Mouse (Mus musculus): Measurements from ENCODE around the gene Gne. TPM values are rescaled to one million over a fixed set of nuclear protein-coding genes. Genes with fewer than 3 reads are reported as not detected.
A peak's percentile ranks its signal among the peaks of the same experiment; 100 is the strongest.

Gene Gne
- total RNA-seq (2017): 22.9 and 23.8 TPM in 2 replicates

GRCm38 (mm10) chr4:44083945-44084344 is at the start of gene Gne:
Gne (minus strand) TSS chr4:44084177.
- ATAC-seq (ENCODE audit: extremely low read depth, insufficient number of reproducible peaks, low FRiP score, poor library complexity, severe bottlenecking): 0 out of 2 replicates have a peak, but pooled peaks have one; percentile 1

- ATAC-seq (ENCODE audit: extremely low read depth, insufficient number of reproducible peaks, low FRiP score, poor library complexity, severe bottlenecking): peak; percentile 44; the same call in 1 of the 2 replicates
Measured at GRCm38 (mm10) chr4:44126805-44127204, 42.8 kb upstream of the Gne start.

DNA sequence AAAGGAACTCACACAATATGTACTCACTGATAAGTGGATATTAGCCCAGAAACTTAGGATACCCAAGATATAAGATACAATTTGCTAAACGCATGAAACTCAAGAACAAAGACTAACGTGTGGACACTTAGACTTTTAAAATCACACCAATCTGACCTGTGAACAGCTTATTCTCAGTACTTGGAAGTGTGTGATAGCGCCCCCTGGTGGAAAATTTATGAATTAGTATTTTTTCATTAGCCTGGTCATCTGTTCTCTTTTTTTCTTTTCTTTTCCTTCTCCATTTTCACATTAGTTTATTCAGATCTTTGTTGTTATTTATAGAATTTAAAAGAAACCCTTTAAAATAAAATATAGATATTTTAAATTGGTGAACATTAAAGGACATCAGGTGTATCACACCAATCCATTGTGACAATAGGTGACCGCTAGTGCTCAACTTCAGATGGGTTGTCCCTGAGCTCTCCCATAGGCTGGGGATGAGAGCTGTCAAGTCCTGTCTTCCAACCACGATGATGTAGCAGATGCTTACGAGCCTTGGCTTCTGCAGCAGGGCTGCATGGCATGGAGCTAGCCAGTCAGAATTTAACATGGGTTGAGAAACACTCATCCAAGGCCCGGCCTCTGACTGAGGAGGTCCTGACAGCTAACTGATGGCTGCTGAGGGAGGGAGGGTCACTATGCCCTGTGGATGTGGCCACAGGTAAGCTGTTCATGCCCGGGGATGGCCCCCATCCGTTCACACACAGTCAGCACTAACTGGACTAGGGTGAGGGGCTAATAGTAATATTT is 35.6 kb upstream of the Gne start:
- peak; percentile 59; the same call in 1 of the 2 replicates for ATAC-seq (ENCODE audit: extremely low read depth, insufficient number of reproducible peaks, low FRiP score, poor library complexity, severe bottlenecking)

DNA sequence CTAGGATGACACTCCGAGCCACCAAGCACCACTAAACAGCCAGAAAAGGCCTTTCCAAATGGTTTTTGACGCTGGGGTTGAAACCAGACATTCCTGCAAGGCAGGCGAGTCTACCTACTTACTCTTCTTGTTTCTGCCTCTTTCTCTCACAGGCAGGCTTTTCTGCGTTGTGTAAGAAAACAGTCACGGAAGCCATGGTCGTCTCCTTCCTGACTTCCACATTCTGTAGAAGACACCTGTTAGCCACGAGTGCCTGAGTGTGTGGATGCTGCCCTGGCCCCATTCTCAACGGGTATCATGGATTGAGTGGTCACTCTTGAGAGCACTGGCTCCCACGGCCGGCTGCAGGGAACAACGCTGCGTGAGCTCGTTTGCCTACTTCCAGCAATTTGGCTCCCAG is 31.1 kb upstream of the Gne start:
- no peak for ATAC-seq (ENCODE audit: extremely low read depth, insufficient number of reproducible peaks, low FRiP score, poor library complexity, severe bottlenecking)

GRCm38 (mm10) chr4:44113393-44114138 is 29.6 kb upstream of the Gne start:
- peak; percentile 59 for ATAC-seq (ENCODE audit: extremely low read depth, insufficient number of reproducible peaks, low FRiP score, poor library complexity, severe bottlenecking)

- ATAC-seq (ENCODE audit: extremely low read depth, insufficient number of reproducible peaks, low FRiP score, poor library complexity, severe bottlenecking): no peak
Measured at GRCm38 (mm10) chr4:44112741-44113140, 28.8 kb upstream of the Gne start.

DNA sequence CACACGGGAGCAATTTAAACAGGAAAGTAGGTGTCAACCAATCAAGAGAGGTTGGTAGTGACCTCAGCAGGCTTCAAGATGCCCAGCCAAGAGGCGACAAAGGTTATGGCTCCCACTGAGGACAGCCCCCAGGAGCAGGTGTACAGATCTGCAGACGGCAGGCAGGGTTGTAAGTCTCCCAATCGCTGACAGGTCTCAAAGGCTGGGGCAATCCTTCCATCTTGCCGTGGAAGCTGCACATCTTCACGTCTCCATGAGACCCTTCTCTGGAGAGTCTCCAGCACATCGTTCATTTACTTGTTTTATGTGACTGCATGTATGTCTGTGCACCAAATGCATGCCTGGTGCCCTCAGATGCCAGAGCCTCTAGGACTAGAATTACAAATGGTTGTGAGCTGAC is 26.8 kb upstream of the Gne start:
- no peak for ATAC-seq (ENCODE audit: extremely low read depth, insufficient number of reproducible peaks, low FRiP score, poor library complexity, severe bottlenecking)

DNA sequence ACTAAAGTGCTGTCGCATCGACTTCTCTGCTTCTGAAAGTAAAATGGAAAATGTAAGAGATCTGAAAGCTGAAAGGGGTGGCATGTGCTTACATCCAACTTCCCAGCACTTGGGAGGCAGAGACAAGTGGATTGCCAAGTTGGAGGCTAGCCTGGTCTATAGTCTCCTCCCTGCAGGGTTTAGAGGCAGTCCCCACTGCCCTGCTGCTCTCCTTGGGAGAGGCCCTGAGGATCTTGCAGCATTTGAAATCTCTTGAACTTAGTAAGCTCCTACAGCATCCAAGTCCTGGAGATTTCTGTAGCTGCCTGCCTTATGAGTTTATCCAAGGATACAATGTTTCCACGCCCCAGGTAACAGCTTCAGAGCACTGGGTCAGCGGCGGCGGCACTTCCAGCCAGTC is 24.3 kb upstream of the Gne start:
- no peak for ATAC-seq (ENCODE audit: extremely low read depth, insufficient number of reproducible peaks, low FRiP score, poor library complexity, severe bottlenecking)

GRCm38 (mm10) chr4:44107339-44107738 is 23.4 kb upstream of the Gne start:
- no peak for ATAC-seq (ENCODE audit: extremely low read depth, insufficient number of reproducible peaks, low FRiP score, poor library complexity, severe bottlenecking)

GRCm38 (mm10) chr4:44106297-44106821 is 22.4 kb upstream of the Gne start:
- ATAC-seq (ENCODE audit: extremely low read depth, insufficient number of reproducible peaks, low FRiP score, poor library complexity, severe bottlenecking): no peak

DNA sequence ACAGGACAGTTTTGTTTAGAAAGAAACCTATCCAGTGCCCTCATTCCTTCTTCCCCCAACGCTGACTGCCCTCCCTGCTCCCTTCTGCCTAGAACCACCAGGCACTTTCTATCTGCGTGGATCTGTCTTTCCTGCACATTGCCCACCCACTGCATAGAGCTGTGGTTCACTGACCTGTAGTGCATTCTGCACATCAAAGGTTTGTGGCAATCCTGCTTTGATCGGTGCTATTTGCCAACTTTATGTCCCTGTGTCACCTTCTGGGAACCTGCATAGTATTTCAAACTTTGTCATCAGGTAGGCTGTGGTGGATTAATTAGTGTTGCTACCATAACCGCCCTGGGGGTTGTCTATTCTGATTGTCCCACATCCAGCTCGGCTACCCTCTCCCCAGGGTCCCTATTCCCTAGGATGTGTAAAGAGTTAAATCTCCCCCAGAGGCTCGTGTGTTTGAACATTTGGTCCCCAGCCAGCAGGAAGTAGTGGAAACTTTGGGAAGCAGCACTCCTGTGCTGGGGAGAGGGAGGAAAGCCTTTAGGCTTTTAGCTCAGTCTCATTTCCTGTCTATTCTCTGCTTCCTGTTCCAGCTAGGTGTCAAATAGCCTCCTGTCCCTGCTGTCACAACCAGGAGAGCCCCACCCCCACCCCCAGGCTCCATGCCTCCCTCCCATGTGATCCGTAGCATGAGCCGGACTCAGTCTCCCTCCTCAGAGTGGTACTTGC is 20.4 kb upstream of the Gne start:
- no peak for ATAC-seq (ENCODE audit: extremely low read depth, insufficient number of reproducible peaks, low FRiP score, poor library complexity, severe bottlenecking)

DNA sequence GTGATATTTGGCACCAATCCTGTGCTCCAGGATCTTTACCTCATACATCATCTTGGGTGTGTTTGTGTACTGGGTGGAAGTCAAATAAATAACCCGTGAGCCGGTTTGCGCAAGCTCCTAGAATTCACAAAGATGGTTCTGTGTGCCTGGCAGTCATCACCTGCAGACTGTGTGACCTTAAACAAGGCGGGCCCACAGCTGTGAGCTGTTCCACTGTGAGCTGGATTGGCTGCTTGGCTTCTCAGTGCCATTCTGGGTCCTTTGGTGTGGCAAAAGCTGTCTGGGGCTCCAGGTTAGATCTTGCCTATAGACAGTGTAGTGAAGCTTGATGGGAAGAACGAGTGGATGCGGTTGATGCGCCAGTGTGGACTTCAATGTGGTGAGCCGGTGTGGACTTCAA is 19.6 kb upstream of the Gne start:
- ATAC-seq (ENCODE audit: extremely low read depth, insufficient number of reproducible peaks, low FRiP score, poor library complexity, severe bottlenecking): no peak

GRCm38 (mm10) chr4:44097576-44098335 is 13.8 kb upstream of the Gne start:
- peak; percentile 1; the same call in 1 of the 2 replicates for ATAC-seq (ENCODE audit: extremely low read depth, insufficient number of reproducible peaks, low FRiP score, poor library complexity, severe bottlenecking)

GRCm38 (mm10) chr4:44094475-44094874 is 10.5 kb upstream of the Gne start:
- no peak for ATAC-seq (ENCODE audit: extremely low read depth, insufficient number of reproducible peaks, low FRiP score, poor library complexity, severe bottlenecking)

DNA sequence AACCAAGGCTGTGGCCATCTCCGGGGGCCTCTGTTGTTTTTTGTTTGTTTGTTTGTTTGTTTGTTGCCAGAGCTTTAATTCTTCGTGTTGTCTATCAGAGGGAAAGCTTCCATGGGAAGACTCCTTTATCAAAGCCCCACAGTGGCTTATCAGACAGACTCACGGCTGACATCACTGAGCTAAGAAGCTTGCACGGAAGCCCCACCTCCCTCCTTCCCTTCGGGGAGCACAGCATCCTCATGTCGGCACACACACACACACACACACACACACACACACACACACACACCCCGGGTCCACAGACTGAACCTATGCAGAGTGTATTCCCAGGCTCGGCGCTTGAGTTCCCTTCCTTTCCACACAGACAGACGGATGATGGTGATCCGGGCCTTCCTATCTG is 8.4 kb upstream of the Gne start:
- ATAC-seq (ENCODE audit: extremely low read depth, insufficient number of reproducible peaks, low FRiP score, poor library complexity, severe bottlenecking): no peak

DNA sequence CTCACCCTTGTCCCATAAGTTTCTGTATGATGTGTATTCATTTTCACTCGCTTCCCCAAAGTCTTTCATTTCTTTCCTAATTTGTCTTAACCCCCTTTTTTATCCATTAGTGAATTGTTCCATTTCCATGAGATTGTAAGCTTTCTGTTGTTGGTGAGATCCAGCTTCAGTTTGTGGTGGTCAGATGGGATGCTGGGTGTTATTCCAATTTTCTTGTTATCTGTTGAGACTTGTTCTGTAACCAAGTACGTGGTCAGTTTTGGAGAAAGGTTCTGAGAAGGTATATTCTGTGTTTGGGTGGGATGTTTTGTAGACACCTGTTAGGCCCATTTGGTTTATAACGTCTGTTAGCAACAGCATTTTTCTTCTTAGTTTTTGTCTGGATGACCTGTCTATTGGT is 1.6 kb upstream of the Gne start:
- no peak for ATAC-seq (ENCODE audit: extremely low read depth, insufficient number of reproducible peaks, low FRiP score, poor library complexity, severe bottlenecking)

GRCm38 (mm10) chr4:44084602-44085325 is 787 bp upstream of the Gne start:
- ATAC-seq (ENCODE audit: extremely low read depth, insufficient number of reproducible peaks, low FRiP score, poor library complexity, severe bottlenecking): no peak

DNA sequence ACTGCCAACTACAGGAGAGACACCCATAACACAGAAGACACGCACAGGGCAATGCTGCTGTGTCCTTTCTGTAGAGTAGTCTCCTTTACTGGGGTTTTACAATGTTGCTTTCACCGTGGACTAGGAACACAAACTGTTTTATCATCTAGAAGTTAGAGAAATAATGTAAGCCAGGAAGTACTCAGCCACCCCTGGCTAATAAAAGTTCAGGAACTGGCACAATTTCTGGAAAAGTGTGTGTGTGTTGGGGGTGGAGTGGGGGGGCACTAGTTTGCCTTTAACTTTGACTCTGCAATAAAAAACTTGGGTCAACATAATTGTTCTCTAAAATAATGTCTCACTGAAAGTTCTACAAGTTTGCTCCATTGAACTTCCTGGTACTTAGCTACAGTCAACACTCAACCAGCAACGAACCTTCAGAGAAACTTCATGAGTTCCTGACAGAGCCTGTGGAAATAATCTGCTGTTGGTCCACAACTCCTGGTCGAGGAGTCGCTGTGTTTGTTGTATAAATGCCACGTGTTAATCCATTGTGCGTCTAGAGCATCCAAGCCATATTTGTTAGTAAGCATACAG is 5.5 kb downstream of the Gne start:
- ATAC-seq (ENCODE audit: extremely low read depth, insufficient number of reproducible peaks, low FRiP score, poor library complexity, severe bottlenecking): no peak

All from neutrophil, adult 5-6 weeks (primary cell).